Mouse (Mus musculus) 3134 (cell line): ENCODE measurements around the gene Lad1.

ENCODE experiments used
- DNase-seq: peaks from one replicate; pipeline ENCODE4 v3.0.0-alpha.2; 2011; ENCODE audit warnings: low spot score; ENCODE audit not compliant: insufficient read length; ENCODE audit errors: extremely low read depth

The Lad1 gene

DNA sequence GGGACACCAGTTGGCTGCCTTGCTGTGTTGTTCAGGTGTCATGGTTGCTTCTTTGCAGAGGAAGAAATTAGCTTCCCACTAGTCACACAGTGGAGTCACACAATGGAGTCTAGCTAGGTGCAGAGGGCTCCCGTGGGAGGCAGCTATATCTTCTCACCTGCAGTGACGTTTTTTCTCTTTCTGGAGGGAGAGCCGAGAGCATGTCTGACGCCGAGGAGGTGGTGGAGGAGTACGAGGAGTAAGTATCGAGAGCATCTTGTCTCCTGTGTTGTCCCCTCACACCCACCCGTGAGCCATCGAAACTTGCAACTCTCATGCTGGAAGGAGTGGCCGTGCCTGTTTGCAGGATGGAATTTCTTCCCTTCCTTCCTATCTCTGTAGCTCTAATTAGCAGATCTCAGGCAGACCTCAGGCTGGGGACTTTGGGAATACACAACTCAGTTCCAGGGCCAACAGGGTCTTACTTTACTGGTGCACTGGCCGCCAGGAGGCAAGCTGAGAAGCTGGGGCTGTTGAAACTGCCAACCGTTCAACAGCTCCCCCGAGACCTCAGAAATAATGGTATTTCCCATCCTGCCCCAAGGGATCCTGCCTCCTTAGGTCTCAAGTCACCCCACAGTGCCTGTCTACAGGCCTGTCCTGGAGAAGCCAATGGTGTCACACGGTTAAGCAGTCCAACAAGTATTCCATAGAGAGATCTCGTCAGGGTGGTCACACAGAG lies 22.4 kb downstream of the Lad1 start:
- DNase-seq = no peak

DNA sequence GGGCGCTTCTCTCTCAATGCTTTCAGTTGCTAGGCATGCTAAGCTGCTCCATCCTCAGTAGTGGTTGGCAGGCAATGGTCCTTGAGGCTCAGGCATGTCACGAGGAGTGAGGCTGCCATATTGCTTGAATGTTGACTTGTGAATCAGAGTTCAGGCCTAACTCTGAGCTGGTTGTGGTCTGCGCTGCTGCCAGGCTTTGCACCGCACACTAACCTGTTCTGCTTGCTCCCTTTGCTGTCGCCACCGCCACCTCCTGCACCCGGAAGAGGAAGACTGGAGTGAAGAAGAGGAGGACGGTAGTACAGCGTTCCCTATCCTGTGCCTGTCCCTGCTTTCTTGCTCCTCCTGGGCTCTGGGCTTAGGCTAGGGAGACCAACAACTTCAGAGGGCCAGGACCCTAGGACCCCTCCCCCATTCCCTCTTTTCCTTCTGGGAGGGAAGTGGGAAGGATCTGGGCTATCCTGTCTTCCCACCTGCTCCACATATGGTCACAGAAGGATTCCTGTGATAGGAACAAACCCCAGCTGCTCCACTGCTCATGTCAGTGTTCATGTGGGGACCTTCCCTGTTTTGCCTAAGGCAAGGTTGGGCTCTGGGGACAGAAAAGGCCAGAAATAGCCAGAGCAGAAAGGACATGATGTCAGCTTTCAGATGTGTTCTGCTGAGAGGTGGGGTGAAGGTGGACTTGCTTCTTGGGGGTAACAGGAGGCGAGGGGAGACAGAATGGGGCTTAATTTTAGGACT lies 25.3 kb downstream of the Lad1 start:
- DNase-seq = no peak

GRCm38 (mm10) chr1:135844481-135844880 lies 26.1 kb downstream of the Lad1 start:
- DNase-seq = peak; percentile 64

DNA sequence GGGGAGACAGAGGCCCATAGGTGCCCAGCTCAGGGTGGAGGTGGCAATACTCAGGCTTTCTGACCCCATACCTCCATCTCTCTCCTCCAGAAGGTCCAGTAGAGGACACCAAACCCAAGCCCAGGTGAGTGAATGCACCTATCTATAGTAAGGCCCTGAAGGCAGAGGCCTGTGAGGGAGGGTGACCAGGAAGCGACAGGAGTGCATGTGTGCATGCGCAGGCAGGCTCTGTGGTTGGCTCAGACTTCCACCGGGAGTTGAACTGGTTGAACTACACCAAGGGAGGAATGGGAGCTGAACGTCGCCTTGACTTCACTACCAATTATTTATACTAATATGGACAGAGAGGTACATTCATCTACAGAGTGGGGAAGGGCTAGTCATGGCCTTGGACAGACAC lies 28.2 kb downstream of the Lad1 start:
- DNase-seq = no peak

DNA sequence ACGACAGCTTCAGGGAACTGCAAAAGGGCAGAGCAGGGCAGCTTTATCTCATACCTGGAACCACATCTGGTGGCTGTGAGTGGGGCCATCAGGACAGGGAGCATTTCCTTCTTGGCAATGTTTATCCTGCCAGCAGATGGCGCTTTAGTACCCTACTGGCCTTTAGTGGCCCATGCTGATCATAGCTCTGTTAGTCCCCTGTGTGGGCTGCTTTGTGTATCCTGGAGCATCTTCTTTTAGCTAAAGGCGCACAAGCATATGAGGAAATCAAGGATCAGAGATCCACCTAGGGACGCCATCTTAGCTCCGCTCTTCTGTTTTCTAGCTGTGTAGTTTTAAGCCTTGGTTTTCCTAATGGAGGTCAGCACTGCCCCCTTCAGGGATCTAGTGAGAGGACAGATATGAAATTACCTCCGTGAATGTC lies 28.8 kb downstream of the Lad1 start:
- peak; percentile 73 for DNase-seq

DNA sequence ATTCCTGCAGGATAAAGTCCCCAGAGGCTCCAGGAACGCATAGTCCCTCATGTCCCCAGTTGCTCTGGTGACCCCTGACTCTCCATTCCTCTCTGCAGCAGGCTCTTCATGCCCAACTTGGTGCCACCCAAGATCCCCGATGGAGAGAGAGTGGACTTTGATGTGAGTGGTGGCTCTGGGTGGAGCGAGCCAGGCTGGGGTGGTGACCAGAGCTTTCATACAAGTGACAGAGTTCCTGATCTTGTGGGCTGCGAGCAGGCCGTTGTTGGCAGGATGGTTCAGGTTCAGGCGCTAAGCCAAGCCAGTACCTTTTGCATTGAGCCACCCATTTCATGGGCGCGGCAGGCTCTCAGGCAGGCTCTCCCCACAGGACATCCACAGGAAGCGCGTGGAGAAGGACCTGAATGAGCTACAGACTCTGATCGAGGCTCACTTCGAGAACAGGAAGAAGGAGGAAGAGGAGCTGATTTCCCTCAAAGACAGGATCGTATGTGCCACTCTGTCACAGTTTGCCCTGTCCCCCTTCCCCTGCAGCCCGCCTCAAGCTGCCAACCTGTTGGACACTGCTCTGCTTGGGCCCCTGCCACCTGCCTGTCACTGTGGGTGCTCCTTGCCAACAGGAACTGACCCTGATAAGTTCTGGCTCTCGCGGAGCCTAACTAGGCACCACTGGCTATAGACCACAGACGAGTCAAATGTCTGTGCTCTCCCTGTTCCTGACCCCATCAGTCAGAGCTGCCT lies 29.4 kb downstream of the Lad1 start:
- peak; percentile 69 for DNase-seq

DNA sequence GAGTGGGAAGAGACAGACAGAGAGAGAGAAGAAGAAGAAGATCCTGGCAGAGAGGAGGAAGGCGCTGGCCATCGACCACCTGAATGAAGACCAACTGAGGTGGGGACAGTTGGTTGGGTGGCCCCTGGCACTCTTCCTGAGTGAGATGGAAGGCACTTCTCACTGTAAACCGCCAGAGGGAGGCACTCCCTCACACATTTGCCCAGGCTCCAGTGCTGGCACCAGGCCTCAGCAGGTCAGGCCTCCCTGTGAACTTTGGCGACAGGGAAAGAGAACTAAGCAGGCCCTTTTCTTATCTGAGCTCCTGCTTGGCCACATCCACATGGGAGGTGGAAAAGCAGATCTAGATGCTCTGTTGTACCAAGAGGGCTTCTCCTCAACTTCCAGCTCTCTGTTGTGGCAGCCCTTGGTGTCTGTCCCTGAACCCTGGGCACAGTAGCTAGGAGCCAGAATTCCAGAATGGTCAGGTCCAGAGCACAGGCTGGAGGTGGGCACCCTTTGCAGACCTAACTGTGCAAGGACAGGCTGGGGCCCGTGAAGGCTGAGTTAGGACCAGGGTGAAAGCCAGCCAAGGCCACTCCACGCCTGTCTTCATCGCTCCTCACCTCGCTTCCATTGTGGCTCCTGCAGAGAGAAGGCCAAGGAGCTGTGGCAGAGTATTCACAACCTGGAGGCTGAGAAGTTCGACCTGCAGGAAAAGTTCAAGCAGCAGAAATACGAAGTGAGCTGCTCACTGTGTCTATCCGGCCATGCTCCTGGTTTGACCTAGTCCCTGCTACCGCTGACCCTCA lies 32.5 kb downstream of the Lad1 start:
- DNase-seq = peak; percentile 55

GRCm38 (mm10) chr1:135852044-135852756 lies 33.8 kb downstream of the Lad1 start:
- peak; percentile 63 for DNase-seq

GRCm38 (mm10) chr1:135853200-135853599 lies 34.8 kb downstream of the Lad1 start:
- DNase-seq = no peak

- DNase-seq = no peak
Observed at GRCm38 (mm10) chr1:135854591-135855343, 36.4 kb downstream of the Lad1 start.

DNA sequence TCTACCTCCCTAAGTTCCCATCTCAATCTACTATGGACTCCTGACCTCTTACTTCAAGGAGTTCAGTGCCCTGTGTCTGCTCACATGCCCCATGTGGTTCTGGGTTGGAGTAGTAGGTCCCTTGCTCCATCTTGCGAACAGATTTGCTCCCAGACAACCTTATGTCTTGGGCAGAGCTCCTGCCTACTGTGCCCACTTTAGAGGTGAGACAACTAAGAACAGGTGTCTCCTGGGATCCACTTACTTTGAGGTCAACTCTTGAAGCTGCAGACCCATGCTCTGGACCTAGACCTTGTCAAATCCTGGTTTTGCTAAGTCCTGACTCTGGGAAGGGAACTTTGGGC lies 36.9 kb downstream of the Lad1 start:
- no peak for DNase-seq

GRCm38 (mm10) chr1:135856070-135856469 lies 37.7 kb downstream of the Lad1 start:
- no peak for DNase-seq

DNA sequence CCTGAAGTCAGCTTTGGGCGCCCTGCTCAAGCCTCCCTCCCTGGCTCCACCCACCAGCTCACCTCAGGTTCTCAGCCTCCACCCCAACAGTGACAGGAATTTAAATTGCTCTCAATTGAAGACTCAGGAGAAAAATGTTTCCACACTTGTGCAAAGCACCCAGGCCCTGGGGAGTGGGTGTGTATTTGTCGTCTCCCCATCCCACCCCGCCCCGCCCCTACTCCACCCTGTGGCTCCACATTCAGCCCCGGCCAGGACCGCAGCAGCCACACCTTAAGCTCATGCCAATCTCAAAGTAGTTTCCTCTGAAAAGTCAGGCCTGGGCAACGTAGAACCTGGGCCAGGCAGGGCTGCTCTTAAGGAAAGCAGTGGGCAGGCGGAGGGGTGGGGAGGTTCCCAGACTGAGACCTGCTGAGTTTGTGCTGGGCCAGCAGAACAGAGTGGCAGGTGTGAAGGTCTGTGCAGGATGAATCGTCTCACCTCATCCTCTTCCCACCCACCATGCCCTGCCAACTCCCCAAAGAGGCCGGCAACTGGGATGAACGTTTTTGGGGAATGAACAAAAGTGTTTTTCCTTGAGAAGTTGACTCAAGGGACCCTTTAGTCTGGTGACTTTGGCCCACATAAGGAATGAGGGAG lies 38.9 kb downstream of the Lad1 start:
- DNase-seq = peak; percentile 71

DNA sequence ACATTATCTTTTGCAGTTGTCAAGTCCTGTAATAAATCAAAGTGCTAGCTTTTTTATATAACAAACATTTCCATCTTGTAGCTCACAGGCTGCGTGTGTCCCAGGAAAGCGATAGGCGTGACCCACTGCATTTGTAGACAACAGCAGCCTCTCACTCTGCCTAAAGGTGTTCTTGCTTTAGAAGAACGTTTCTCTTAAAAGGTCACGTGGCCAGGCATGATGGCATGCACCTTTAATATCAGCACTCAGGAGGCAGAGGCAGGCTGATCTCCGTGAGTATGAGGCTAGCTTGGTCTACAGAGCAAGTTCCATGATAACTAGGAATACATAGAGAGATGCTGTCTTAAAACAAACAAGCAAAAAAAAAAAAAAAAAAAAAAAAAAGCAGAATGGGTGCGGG lies 40.1 kb downstream of the Lad1 start:
- DNase-seq = no peak

DNA sequence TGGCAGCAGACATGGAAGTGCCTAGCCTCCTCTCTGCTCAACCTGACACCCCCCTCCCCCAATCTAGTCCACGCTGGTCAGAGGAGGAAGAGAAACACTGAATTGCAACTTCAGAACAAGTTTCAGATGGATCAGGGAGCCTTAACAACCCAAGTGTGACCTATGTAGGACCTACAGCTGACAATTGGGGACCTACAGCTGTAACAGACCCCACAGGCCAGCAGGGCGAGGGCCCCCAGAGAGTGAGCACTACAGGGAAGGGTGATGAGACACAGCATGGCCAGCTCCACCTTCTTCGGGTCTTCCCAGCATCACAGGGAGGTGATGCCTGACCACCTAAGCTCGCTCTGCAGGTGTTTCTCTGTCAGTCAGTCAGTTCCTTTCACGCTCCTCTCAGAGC lies 42.7 kb downstream of the Lad1 start:
- no peak for DNase-seq

GRCm38 (mm10) chr1:135861980-135862552 lies 43.7 kb downstream of the Lad1 start:
- peak; percentile 86 for DNase-seq

- DNase-seq = no peak
Observed at GRCm38 (mm10) chr1:135862561-135862960, 44.2 kb downstream of the Lad1 start.

- peak; percentile 69 for DNase-seq
Observed at GRCm38 (mm10) chr1:135863786-135864335, 45.5 kb downstream of the Lad1 start.
